17 mouse cellular contexts compared by ENCODE assay signal in genomic region chr1:62687511-62687910, GRCm38 (mm10). TPM values are rescaled to one million over a fixed set of nuclear protein-coding genes. Genes with fewer than 3 reads are reported as not detected.
DNase-seq lines count a peak whose midpoint lies in the region; TF ChIP-seq lines count a peak whose summit lies in the region.
"Had no signal": no experiment of that assay in that cellular context is flagged by ENCODE, and none has a peak within 500 bp of the region (broad histone marks: within the 10 kb centered on the region; RNA-seq: fewer than 3 reads in every experiment).

No protein-coding gene starts in this region.

- peak; percentile 73 to 90 for DNase-seq in layer of hippocampus, adult 18-20 months (ENCODE audit: low spot score in 2 of 2)
- no peak for DNase-seq in layer of hippocampus, postnatal 10 days (ENCODE audit: low spot score in 2 of 2)
- DNase-seq in right cerebral cortex, postnatal 25 days = peak; percentile 50
- no peak for DNase-seq in right cerebral cortex, postnatal 10 days (ENCODE audit: low spot score in 2 of 2)
- DNase-seq in left cerebral cortex, adult 2 months (ENCODE audit: extremely low spot score in 1 of 2, low spot score in 2 of 2) = peak; percentile 50 to 56
- no peak for DNase-seq in spleen, adult 18-20 months
- no peak for DNase-seq in adrenal gland, adult 2 months
- DNase-seq: adrenal gland, adult 8-10 months; cerebellum, adult 2 months; gastrocnemius, postnatal 36 days; heart, postnatal 36 days; kidney, adult 8-10 months; kidney, postnatal 4 days; liver; thymus, adult 18-20 months had no signal

- H3K27ac ChIP-seq in left cerebral cortex, adult 2 months = no peak overlapping the region
- H3K27ac ChIP-seq: hindbrain, postnatal 0 days; lung, embryonic 15.5 days had no signal

- TF ChIP-seq CTCF in left cerebral cortex, adult 2 months (IDR thresholded peaks at IDR 0.05) = no peak

- H3K4me3 ChIP-seq in left cerebral cortex, adult 2 months = no peak overlapping the region
- H3K4me3 ChIP-seq: lung, embryonic 15.5 days had no signal

- intact Hi-C loops in left cerebral cortex, adult 2 months (cut with DNase I) = loop anchor here (2.0 to 10.0 kb wide), 2 partner anchors 93 to 543 kb away; no protein-coding TSS in a partner anchor

RNA-seq across cellular contexts. Expression of gene Nrp2, which starts 15.6 kb away (rescaled TPM):
- total RNA-seq in layer of hippocampus, adult 18-20 months (2021) = 10 to 100 TPM; 54.1 to 56.3 TPM
- total RNA-seq in layer of hippocampus, postnatal 10 days (2021) = 100 to 1,000 TPM in 1 of 2 experiments, 10 to 100 TPM in 1; 93.9 to 103 TPM
- total RNA-seq in left cerebral cortex, adult 2 months (2021) = 10 to 100 TPM; 32.8 to 34.7 TPM
- total RNA-seq in adrenal gland, adult 2 months (2021) = 10 to 100 TPM; 32.1 to 46.3 TPM
- polyA plus RNA-seq in adrenal gland, adult 2 months (2012; rRNA removed) = 16.4 and 16.6 TPM in 2 replicates

Comparison
In these comparisons a context has a peak if more than half of its experiments do, and no peak if none do; other contexts are left out.
1. DNase-seq: peak in layer of hippocampus, adult 18-20 months (2 of 2), right cerebral cortex, postnatal 25 days (single experiment) and left cerebral cortex, adult 2 months (2 of 2); none in layer of hippocampus, postnatal 10 days (0 of 2), right cerebral cortex, postnatal 10 days (0 of 2), spleen, adult 18-20 months (0 of 2) and adrenal gland, adult 2 months (single experiment).